Mouse (Mus musculus) heart, adult 2 months (tissue): ENCODE measurements around the gene Rhd.

Source experiments
- CTCF ChIP-seq: fragments of 200-600 bp; IDR thresholded peaks from 2 replicates; pipeline ENCODE4 v1.8.1; 2022; ENCODE audit warnings: antibody characterized with exemption, mild to moderate bottlenecking, moderate library complexity
- EP300 ChIP-seq: fragments of 200-500 bp; IDR thresholded peaks from 2 replicates; pipeline ENCODE4 v1.6.1; 2011; ENCODE audit warnings: low read depth, low read length, control low read depth; ENCODE audit not compliant: insufficient read depth
- POLR2A ChIP-seq: fragments of 200-500 bp; IDR thresholded peaks from 2 replicates; pipeline ENCODE4 v1.6.1; 2011; ENCODE audit warnings: mild to moderate bottlenecking, low read depth, low read length, control low read depth; ENCODE audit not compliant: insufficient read depth

DNA sequence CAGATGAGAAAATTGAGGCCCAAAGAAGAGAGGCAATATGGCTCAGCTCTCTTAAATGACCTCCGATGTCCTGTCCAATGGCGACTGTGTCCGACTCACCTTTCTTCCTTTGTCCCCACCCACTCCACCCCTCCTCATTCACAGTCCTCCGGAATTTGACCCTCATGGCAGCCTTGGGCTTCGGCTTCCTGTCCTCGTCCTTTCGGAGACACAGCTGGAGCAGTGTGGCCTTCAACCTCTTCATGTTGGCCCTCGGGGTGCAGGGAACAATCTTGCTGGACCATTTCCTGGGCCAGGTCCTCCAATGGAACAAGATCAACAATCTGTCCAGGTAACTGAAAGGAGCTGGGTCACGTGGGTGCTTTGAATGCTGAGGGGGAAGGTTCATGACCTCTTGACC is 11.8 kb downstream of the Rhd start:
- TF ChIP-seq CTCF (no peak), POLR2A (no peak), EP300 (no peak)
